Mouse (Mus musculus) MEL (cell line): ENCODE results near the gene Slc22a2. TPM values are rescaled to one million over a fixed set of nuclear protein-coding genes. Genes with fewer than 3 reads are reported as not detected.

Source experiments
- DNase-seq: peaks from one replicate; pipeline ENCODE4 v3.0.0; 2011; ENCODE audit warnings: low read depth, low spot score
- H3K27ac ChIP-seq: 2 replicates; pipeline ENCODE4 v1.5.1; 2012; ENCODE audit warnings: low read depth, mild to moderate bottlenecking, control low read depth, low read length, moderate library complexity; ENCODE audit not compliant: control insufficient read depth
- H3K27me3 ChIP-seq, 2 experiments: fragments of 150-350 bp in 1 of 2; sonication (generic) in 1 of 2; 2 replicates each; pipeline ENCODE4 v1.6.1; 2012; ENCODE audit warnings: low read length in 2 of 2, mild to moderate bottlenecking in 2 of 2, improper control_type of control experiment in 1 of 2, moderate library complexity in 1 of 2; ENCODE audit not compliant: insufficient read depth in 2 of 2, control insufficient read depth in 1 of 2
- H3K36me3 ChIP-seq, 2 experiments: 2 replicates each; pipeline ENCODE4 v1.6.1; 2012 to 2014; ENCODE audit warnings: low read length in 2 of 2, improper control_type of control experiment in 1 of 2, inconsistent platforms in 1 of 2, mild to moderate bottlenecking in 1 of 2; ENCODE audit not compliant: insufficient read depth in 2 of 2, control insufficient read depth in 1 of 2
- H3K4me1 ChIP-seq, 2 experiments: fragments of 150-350 bp in 1 of 2; sonication (generic) in 1 of 2; 2 replicates each; pipeline ENCODE4 v1.6.1; 2012; ENCODE audit warnings: low read length in 2 of 2, improper control_type of control experiment in 1 of 2, mild to moderate bottlenecking in 1 of 2; ENCODE audit not compliant: insufficient read depth in 2 of 2, control insufficient read depth in 1 of 2
- H3K4me3 ChIP-seq, 2 experiments: fragments of 150-350 bp in 1 of 2; sonication (generic) in 1 of 2; 2 replicates each; pipeline ENCODE4 v1.5.1; 2012; ENCODE audit warnings: low read depth in 2 of 2, low read length in 2 of 2, mild to moderate bottlenecking in 2 of 2, moderate library complexity in 2 of 2, control low read depth in 1 of 2, improper control_type of control experiment in 1 of 2; ENCODE audit not compliant: control insufficient read depth in 1 of 2, insufficient read depth in 1 of 2
- H3K79me2 ChIP-seq: 2 replicates; pipeline ENCODE4 v1.6.1; 2012; ENCODE audit warnings: mild to moderate bottlenecking, low read length, moderate library complexity; ENCODE audit not compliant: control insufficient read depth, poor library complexity, insufficient read depth
- H3K9ac ChIP-seq: 2 replicates; pipeline ENCODE4 v1.6.1; 2012; ENCODE audit warnings: low read depth, mild to moderate bottlenecking, control low read depth, low read length, moderate library complexity; ENCODE audit not compliant: control insufficient read depth, poor library complexity, severe bottlenecking
- H3K9me3 ChIP-seq: fragments of 150-350 bp; sonication (generic); replicated peaks from 2 replicates; pipeline ENCODE4 v1.6.1; 2012; ENCODE audit warnings: mild to moderate bottlenecking, low read length, improper control_type of control experiment, moderate library complexity; ENCODE audit not compliant: insufficient read depth
- CHD2 ChIP-seq: IDR thresholded peaks from 2 replicates; pipeline ENCODE4 v1.6.1; 2011; ENCODE audit warnings: low read length, improper control_type of control experiment
- CTCF ChIP-seq, 3 experiments: IDR thresholded peaks in 2 of 3; conservative IDR thresholded peaks in 1 of 3; 2 replicates each; pipeline ENCODE4 v1.5.1; 2011 to 2012; ENCODE audit warnings: low read length in 3 of 3, low read depth in 2 of 3, mild to moderate bottlenecking in 2 of 3, improper control_type of control experiment in 1 of 3, inconsistent platforms in 1 of 3, mixed read lengths in 1 of 3, moderate library complexity in 1 of 3; ENCODE audit not compliant: control insufficient read depth in 1 of 3, insufficient read depth in 1 of 3, poor library complexity in 1 of 3, severe bottlenecking in 1 of 3
- EP300 ChIP-seq, 2 experiments: IDR thresholded peaks; 2 replicates each; pipeline ENCODE4 v1.6.1; 2011; ENCODE audit warnings: improper control_type of control experiment in 2 of 2, low read length in 2 of 2, low read depth in 1 of 2, mild to moderate bottlenecking in 1 of 2
- ETS1 ChIP-seq: IDR thresholded peaks from 2 replicates; pipeline ENCODE4 v1.6.1; 2012; ENCODE audit warnings: low read depth, mild to moderate bottlenecking, inconsistent platforms, low read length, improper control_type of control experiment, moderate library complexity
- GABPA ChIP-seq: IDR thresholded peaks from 2 replicates; pipeline ENCODE4 v1.6.1; 2012; ENCODE audit warnings: low read depth, mild to moderate bottlenecking, inconsistent platforms, low read length, improper control_type of control experiment, moderate library complexity
- HCFC1 ChIP-seq: IDR thresholded peaks from 2 replicates; pipeline ENCODE4 v1.6.1; 2012; ENCODE audit warnings: low read depth, mild to moderate bottlenecking, inconsistent platforms, low read length, improper control_type of control experiment, moderate library complexity
- JUND ChIP-seq: IDR thresholded peaks from 2 replicates; pipeline ENCODE4 v1.6.1; 2011; ENCODE audit warnings: low read depth, mild to moderate bottlenecking, improper control_type of control experiment, low read length
- KAT2A ChIP-seq: conservative IDR thresholded peaks from 2 replicates; pipeline ENCODE4 v1.6.1; 2012; ENCODE audit warnings: low read depth, low read length, improper control_type of control experiment, inconsistent platforms
- MAFK ChIP-seq: IDR thresholded peaks from 2 replicates; pipeline ENCODE4 v1.6.1; 2011; ENCODE audit warnings: low read depth, mild to moderate bottlenecking, low read length, improper control_type of control experiment, borderline replicate concordance
- MAX ChIP-seq: IDR thresholded peaks from 2 replicates; pipeline ENCODE4 v1.6.1; 2011; ENCODE audit warnings: low read length, improper control_type of control experiment
- MAZ ChIP-seq: IDR thresholded peaks from 2 replicates; pipeline ENCODE4 v1.6.1; 2012; ENCODE audit warnings: low read depth, mild to moderate bottlenecking, inconsistent platforms, low read length, improper control_type of control experiment
- MEF2A ChIP-seq: IDR thresholded peaks from 2 replicates; pipeline ENCODE4 v1.6.1; 2014; ENCODE audit warnings: low read depth, mild to moderate bottlenecking, inconsistent platforms, low read length, improper control_type of control experiment; ENCODE audit not compliant: poor library complexity, insufficient replicate concordance, severe bottlenecking; ENCODE audit errors: extremely low read depth
- MXI1 ChIP-seq: IDR thresholded peaks from 2 replicates; pipeline ENCODE4 v1.6.1; 2011; ENCODE audit warnings: mild to moderate bottlenecking, low read depth, low read length, improper control_type of control experiment
- NELFE ChIP-seq: IDR thresholded peaks from 2 replicates; pipeline ENCODE4 v1.6.1; 2011; ENCODE audit warnings: low read depth, low read length, improper control_type of control experiment
- POLR2A ChIP-seq, 2 experiments: IDR thresholded peaks; 2 replicates each; pipeline ENCODE4 v1.6.1; 2011 to 2012; ENCODE audit warnings: low read length in 2 of 2, mild to moderate bottlenecking in 2 of 2, control low read depth in 1 of 2, improper control_type of control experiment in 1 of 2, low read depth in 1 of 2, moderate library complexity in 1 of 2; ENCODE audit not compliant: control insufficient read depth in 1 of 2, insufficient read depth in 1 of 2, poor library complexity in 1 of 2
- POLR2AphosphoS5 ChIP-seq: IDR thresholded peaks from 2 replicates; pipeline ENCODE4 v1.6.1; 2012; ENCODE audit warnings: low read depth, borderline replicate concordance, mild to moderate bottlenecking, inconsistent platforms, low read length, moderate library complexity, mixed read lengths
- RCOR1 ChIP-seq: IDR thresholded peaks from 2 replicates; pipeline ENCODE4 v1.6.1; 2012; ENCODE audit warnings: low read depth, mild to moderate bottlenecking, inconsistent platforms, low read length, improper control_type of control experiment
- SIN3A ChIP-seq: IDR thresholded peaks from 2 replicates; pipeline ENCODE4 v1.6.1; 2012; ENCODE audit warnings: low read length, improper control_type of control experiment, inconsistent platforms
- SMC3 ChIP-seq: IDR thresholded peaks from 2 replicates; pipeline ENCODE4 v1.6.1; 2011; ENCODE audit warnings: low read depth, low read length, improper control_type of control experiment
- UBTF ChIP-seq: IDR thresholded peaks from 2 replicates; pipeline ENCODE4 v1.6.1; 2012; ENCODE audit warnings: low read depth, mild to moderate bottlenecking, inconsistent platforms, low read length, improper control_type of control experiment, moderate library complexity, borderline replicate concordance; ENCODE audit not compliant: insufficient read depth
- USF2 ChIP-seq, 2 experiments: IDR thresholded peaks; 2 replicates each; pipeline ENCODE4 v1.6.1; 2011 to 2012; ENCODE audit warnings: improper control_type of control experiment in 2 of 2, low read length in 2 of 2, borderline replicate concordance in 1 of 2, inconsistent platforms in 1 of 2, low read depth in 1 of 2, mild to moderate bottlenecking in 1 of 2; ENCODE audit not compliant: insufficient read depth in 1 of 2
- polyA plus RNA-seq, 2 experiments: library from polyadenylated mRNA; stranded (reverse) in 1 of 2; unstranded in 1 of 2; fragments of >175 nt in 1 of 2; fragments of >200 nt in 1 of 2; gene quantifications; 2 replicates each; pipeline versions ENCODE4 v1.2.1 to v1.2.4; 2012; ENCODE audit warnings: low replicate concordance in 2 of 2, low read depth in 1 of 2; ENCODE audit not compliant: insufficient read length in 2 of 2, insufficient read depth in 1 of 2, missing spikeins in 1 of 2
- total RNA-seq: library from RNA; depleted of rRNA; stranded (reverse); fragments of 300-350 nt; gene quantifications from 2 replicates; pipeline ENCODE4 v1.2.3, GENCODE M21; 2012

Slc22a2 gene
- total and polyA plus RNA-seq, 3 experiments: not detected

GRCm38 (mm10) chr17:12671029-12671605, 87.2 kb downstream of the Slc22a2 start:
- TF ChIP-seq USF2 (IDR thresholded peaks at IDR 0.05; ENCODE audit: borderline replicate concordance in 1 of 2, insufficient read depth in 1 of 2, low read depth in 1 of 2, low read length in 2 of 2): no peak
- TF ChIP-seq MAZ: no peak
- TF ChIP-seq SIN3A: no peak
- TF ChIP-seq POLR2A (IDR thresholded peaks at IDR 0.05; ENCODE audit: control insufficient read depth in 1 of 2, insufficient read depth in 1 of 2, low read depth in 1 of 2, low read length in 2 of 2, poor library complexity in 1 of 2): no peak
- TF ChIP-seq MAFK: no peak
- TF ChIP-seq MAX: no peak
- no peak for TF ChIP-seq MXI1
- TF ChIP-seq RCOR1: no peak
- TF ChIP-seq EP300 (IDR thresholded peaks at IDR 0.05; ENCODE audit: low read depth in 1 of 2, low read length in 2 of 2): no peak
- TF ChIP-seq KAT2A: no peak
- TF ChIP-seq MEF2A: no peak
- no peak for TF ChIP-seq POLR2AphosphoS5
- TF ChIP-seq UBTF: no peak
- TF ChIP-seq JUND: no peak
- no peak for TF ChIP-seq GABPA
- TF ChIP-seq HCFC1: no peak
- no peak for TF ChIP-seq CTCF (IDR thresholded peaks at IDR 0.05 in 2 of 3, conservative IDR thresholded peaks at IDR 0.05 in 1 of 3; ENCODE audit: control insufficient read depth in 1 of 3, insufficient read depth in 1 of 3, low read depth in 2 of 3, low read length in 3 of 3, poor library complexity in 1 of 3, severe bottlenecking in 1 of 3)
- TF ChIP-seq SMC3: no peak
- DNase-seq: no peak

GRCm38 (mm10) chr17:12672285-12672790, 88.4 kb downstream of the Slc22a2 start:
- H3K4me1 ChIP-seq: peaks cover 0 to 7% of the 10 kb centered on the region in 2 experiments; a peak in 2 of 4 replicates
- H3K4me3 ChIP-seq: no peak overlapping the region
- H3K79me2 ChIP-seq: no peaks in the 10 kb centered on the region
- peak; percentile 14 for DNase-seq
- no peak overlapping the region for H3K27ac ChIP-seq
- H3K27me3 ChIP-seq: no peaks in the 10 kb centered on the region
- no peak for TF ChIP-seq ETS1
- no peak for TF ChIP-seq CHD2
- no peak for TF ChIP-seq NELFE
- H3K9ac ChIP-seq: no peak overlapping the region
- peaks cover 0 to 5% of the 10 kb centered on the region in 2 experiments; a peak in 1 of 4 replicates for H3K36me3 ChIP-seq
- H3K9me3 ChIP-seq: no peaks in the 10 kb centered on the region

More at GRCm38 (mm10) chr17:12671029-12671605, 87.2 kb downstream of the Slc22a2 start:
- Histone ChIP-seq H3K4me3 (no peak overlapping the region), H3K9me3 (no peaks in the 10 kb centered on the region), H3K36me3 (peaks cover 0 to 5% of the 10 kb centered on the region in 2 experiments; a peak in 1 of 4 replicates), H3K79me2 (no peaks in the 10 kb centered on the region), H3K9ac (no peak overlapping the region), H3K27ac (no peak overlapping the region), H3K4me1 (peaks cover 0 to 7% of the 10 kb centered on the region in 2 experiments; a peak in 2 of 4 replicates), H3K27me3 (no peaks in the 10 kb centered on the region)
